Mouse (Mus musculus): ENCODE data around the gene Slc10a7. TPM values are rescaled to one million over a fixed set of nuclear protein-coding genes. Genes with fewer than 3 reads are reported as not detected.

Slc10a7 gene
- polyA plus RNA-seq, 1 experiment from 2014 or later = 9.9 TPM

GRCm38 (mm10) chr8:78749861-78750825 lies 241.0 kb downstream of the Slc10a7 start:
- ATAC-seq (replicated peaks; ENCODE audit: low FRiP score) (no peak), DNase-seq (ENCODE audit: low spot score) (no peak)
- H3K4me3 ChIP-seq (ENCODE audit: low read depth, low read length) = no peak overlapping the region
- H3K9ac ChIP-seq (ENCODE audit: low read depth, low read length) = no peak overlapping the region
- H3K4me1 ChIP-seq (replicated peaks; ENCODE audit: control insufficient read depth, insufficient read depth, low read length) = no peaks in the 10 kb centered on the region
- no peak overlapping the region for H3K4me2 ChIP-seq
- WGBS = 75% methylated on average over 8 of the region's 8 CpGs
- no peaks in the 10 kb centered on the region for H3K9me3 ChIP-seq (ENCODE audit: control insufficient read depth, low read length)
- H3K27ac ChIP-seq (ENCODE audit: low read depth, low read length) = no peak overlapping the region
- no peaks in the 10 kb centered on the region for H3K27me3 ChIP-seq (replicated peaks; ENCODE audit: control insufficient read depth, insufficient read depth, low read length)
- H3K36me3 ChIP-seq (ENCODE audit: control insufficient read depth, insufficient read depth, low read length) = no peaks in the 10 kb centered on the region

GRCm38 (mm10) chr8:78751151-78751550 lies 242.0 kb downstream of the Slc10a7 start:
- DNase-seq (ENCODE audit: low spot score) (no peak), ATAC-seq (replicated peaks; ENCODE audit: low FRiP score) (no peak)
- 81% methylated on average over 6 of the region's 6 CpGs for WGBS
- no peaks in the 10 kb centered on the region for H3K4me1 ChIP-seq (replicated peaks; ENCODE audit: control insufficient read depth, insufficient read depth, low read length)
- H3K9ac ChIP-seq (ENCODE audit: low read depth, low read length) = no peak overlapping the region
- no peaks in the 10 kb centered on the region for H3K27me3 ChIP-seq (replicated peaks; ENCODE audit: control insufficient read depth, insufficient read depth, low read length)
- H3K4me3 ChIP-seq (ENCODE audit: low read depth, low read length) = no peak overlapping the region
- H3K9me3 ChIP-seq (ENCODE audit: control insufficient read depth, low read length) = no peaks in the 10 kb centered on the region
- no peak overlapping the region for H3K27ac ChIP-seq (ENCODE audit: low read depth, low read length)
- H3K36me3 ChIP-seq (ENCODE audit: control insufficient read depth, insufficient read depth, low read length) = no peaks in the 10 kb centered on the region
- H3K4me2 ChIP-seq = no peak overlapping the region

GRCm38 (mm10) chr8:78754986-78755385 lies 245.8 kb downstream of the Slc10a7 start:
- Histone ChIP-seq H3K9ac (ENCODE audit: low read depth, low read length) (no peak overlapping the region), H3K27me3 (replicated peaks; ENCODE audit: control insufficient read depth, insufficient read depth, low read length) (no peaks in the 10 kb centered on the region), H3K36me3 (ENCODE audit: control insufficient read depth, insufficient read depth, low read length) (no peaks in the 10 kb centered on the region), H3K27ac (ENCODE audit: low read depth, low read length) (no peak overlapping the region), H3K9me3 (ENCODE audit: control insufficient read depth, low read length) (no peaks in the 10 kb centered on the region), H3K4me1 (replicated peaks; ENCODE audit: control insufficient read depth, insufficient read depth, low read length) (no peaks in the 10 kb centered on the region), H3K4me2 (no peak overlapping the region), H3K4me3 (ENCODE audit: low read depth, low read length) (no peak overlapping the region)
- ATAC-seq (replicated peaks; ENCODE audit: low FRiP score) (no peak), DNase-seq (ENCODE audit: low spot score) (no peak)
- WGBS = 85% methylated on average over 4 of the region's 4 CpGs

GRCm38 (mm10) chr8:78759139-78759538 lies 250.0 kb downstream of the Slc10a7 start:
- H3K27ac ChIP-seq (ENCODE audit: low read depth, low read length) = no peak overlapping the region
- no peaks in the 10 kb centered on the region for H3K9me3 ChIP-seq (ENCODE audit: control insufficient read depth, low read length)

GRCm38 (mm10) chr8:78764976-78765375 lies 255.8 kb downstream of the Slc10a7 start:
- Histone ChIP-seq H3K27ac (ENCODE audit: low read depth, low read length) (no peak overlapping the region), H3K4me1 (replicated peaks; ENCODE audit: control insufficient read depth, insufficient read depth, low read length) (no peaks in the 10 kb centered on the region), H3K9me3 (ENCODE audit: control insufficient read depth, low read length) (no peaks in the 10 kb centered on the region), H3K4me3 (ENCODE audit: low read depth, low read length) (no peak overlapping the region), H3K36me3 (ENCODE audit: control insufficient read depth, insufficient read depth, low read length) (no peaks in the 10 kb centered on the region), H3K27me3 (replicated peaks; ENCODE audit: control insufficient read depth, insufficient read depth, low read length) (no peaks in the 10 kb centered on the region), H3K9ac (ENCODE audit: low read depth, low read length) (no peak overlapping the region), H3K4me2 (no peak overlapping the region)
- ATAC-seq (replicated peaks; ENCODE audit: low FRiP score) = no peak
- no peak for DNase-seq (ENCODE audit: low spot score)

More at GRCm38 (mm10) chr8:78759139-78759538, 250.0 kb downstream of the Slc10a7 start:
- Histone ChIP-seq H3K4me3 (ENCODE audit: low read depth, low read length) (no peak overlapping the region), H3K9ac (ENCODE audit: low read depth, low read length) (no peak overlapping the region), H3K36me3 (ENCODE audit: control insufficient read depth, insufficient read depth, low read length) (no peaks in the 10 kb centered on the region), H3K4me1 (replicated peaks; ENCODE audit: control insufficient read depth, insufficient read depth, low read length) (no peaks in the 10 kb centered on the region), H3K27me3 (replicated peaks; ENCODE audit: control insufficient read depth, insufficient read depth, low read length) (no peaks in the 10 kb centered on the region), H3K4me2 (no peak overlapping the region)
- DNase-seq (ENCODE audit: low spot score) = no peak
- ATAC-seq (replicated peaks; ENCODE audit: low FRiP score) = no peak

GRCm38 (mm10) chr8:78765556-78765955 lies 256.4 kb downstream of the Slc10a7 start:
- Histone ChIP-seq H3K4me3 (ENCODE audit: low read depth, low read length) (no peak overlapping the region), H3K27me3 (replicated peaks; ENCODE audit: control insufficient read depth, insufficient read depth, low read length) (no peaks in the 10 kb centered on the region), H3K9ac (ENCODE audit: low read depth, low read length) (no peak overlapping the region), H3K4me1 (replicated peaks; ENCODE audit: control insufficient read depth, insufficient read depth, low read length) (no peaks in the 10 kb centered on the region), H3K4me2 (no peak overlapping the region), H3K27ac (ENCODE audit: low read depth, low read length) (no peak overlapping the region), H3K36me3 (ENCODE audit: control insufficient read depth, insufficient read depth, low read length) (no peaks in the 10 kb centered on the region), H3K9me3 (ENCODE audit: control insufficient read depth, low read length) (no peaks in the 10 kb centered on the region)
- WGBS = 84% methylated on average over 1 of the region's 1 CpGs
- ATAC-seq (replicated peaks; ENCODE audit: low FRiP score) (no peak), DNase-seq (ENCODE audit: low spot score) (no peak)

GRCm38 (mm10) chr8:78770584-78770983 lies 261.4 kb downstream of the Slc10a7 start:
- no peak for DNase-seq (ENCODE audit: low spot score)
- H3K9me3 ChIP-seq (ENCODE audit: control insufficient read depth, low read length) = no peaks in the 10 kb centered on the region
- H3K36me3 ChIP-seq (ENCODE audit: control insufficient read depth, insufficient read depth, low read length) = no peaks in the 10 kb centered on the region
- no peak overlapping the region for H3K27ac ChIP-seq (ENCODE audit: low read depth, low read length)
- H3K27me3 ChIP-seq (replicated peaks; ENCODE audit: control insufficient read depth, insufficient read depth, low read length) = no peaks in the 10 kb centered on the region
- no peak overlapping the region for H3K4me3 ChIP-seq (ENCODE audit: low read depth, low read length)
- no peak overlapping the region for H3K9ac ChIP-seq (ENCODE audit: low read depth, low read length)
- no peak overlapping the region for H3K4me2 ChIP-seq
- ATAC-seq (replicated peaks; ENCODE audit: low FRiP score) = no peak
- no peaks in the 10 kb centered on the region for H3K4me1 ChIP-seq (replicated peaks; ENCODE audit: control insufficient read depth, insufficient read depth, low read length)
- WGBS = 86% methylated on average over 3 of the region's 3 CpGs

- no peak overlapping the region for H3K27ac ChIP-seq (ENCODE audit: low read depth, low read length)
- DNase-seq (ENCODE audit: low spot score) (no peak), ATAC-seq (replicated peaks; ENCODE audit: low FRiP score) (no peak)
- H3K36me3 ChIP-seq (ENCODE audit: control insufficient read depth, insufficient read depth, low read length) = no peaks in the 10 kb centered on the region
- H3K9ac ChIP-seq (ENCODE audit: low read depth, low read length) = no peak overlapping the region
- H3K4me2 ChIP-seq = no peak overlapping the region
- H3K4me1 ChIP-seq (replicated peaks; ENCODE audit: control insufficient read depth, insufficient read depth, low read length) = no peaks in the 10 kb centered on the region
- H3K9me3 ChIP-seq (ENCODE audit: control insufficient read depth, low read length) = no peaks in the 10 kb centered on the region
- H3K27me3 ChIP-seq (replicated peaks; ENCODE audit: control insufficient read depth, insufficient read depth, low read length) = no peaks in the 10 kb centered on the region
- no peak overlapping the region for H3K4me3 ChIP-seq (ENCODE audit: low read depth, low read length)
- 63% methylated on average over 7 of the region's 7 CpGs for WGBS
Observed at GRCm38 (mm10) chr8:78771256-78771655, 262.1 kb downstream of the Slc10a7 start.

- Histone ChIP-seq H3K4me2 (no peak overlapping the region), H3K9ac (ENCODE audit: low read depth, low read length) (no peak overlapping the region), H3K27ac (ENCODE audit: low read depth, low read length) (no peak overlapping the region), H3K4me3 (ENCODE audit: low read depth, low read length) (no peak overlapping the region), H3K27me3 (replicated peaks; ENCODE audit: control insufficient read depth, insufficient read depth, low read length) (no peaks in the 10 kb centered on the region), H3K4me1 (replicated peaks; ENCODE audit: control insufficient read depth, insufficient read depth, low read length) (no peaks in the 10 kb centered on the region), H3K36me3 (ENCODE audit: control insufficient read depth, insufficient read depth, low read length) (no peaks in the 10 kb centered on the region), H3K9me3 (ENCODE audit: control insufficient read depth, low read length) (no peaks in the 10 kb centered on the region)
- no peak for ATAC-seq (replicated peaks; ENCODE audit: low FRiP score)
- WGBS = 82% methylated on average over 9 of the region's 9 CpGs
- DNase-seq (ENCODE audit: low spot score) = no peak
Observed at GRCm38 (mm10) chr8:78776816-78777215, 267.7 kb downstream of the Slc10a7 start.

All from liver, embryonic 11.5 days (tissue).